Mouse (Mus musculus): ENCODE measurements around the gene Fam111a.
"Not testable (repeated sequence)": the region's sequence is repeated elsewhere in the genome, so short reads cannot be mapped to it uniquely, and the experiment has no call there.

Fam111a gene

GRCm38 (mm10) chr19:12545440-12545839 is at the start of gene Fam111a:
Gene Fam111a, plus strand, starts transcription at chr19:12545740.
- DNase-seq (ENCODE audit: low read depth in 1 of 2, low spot score in 2 of 2) = not testable (repeated sequence)

GRCm38 (mm10) chr19:12496241-12496640 is 49.3 kb upstream of the Fam111a start:
- no peak for DNase-seq (ENCODE audit: low read depth in 1 of 2, low spot score in 2 of 2)

GRCm38 (mm10) chr19:12497909-12498308 is 47.6 kb upstream of the Fam111a start:
- no peak for DNase-seq (ENCODE audit: low read depth in 1 of 2, low spot score in 2 of 2)

GRCm38 (mm10) chr19:12498321-12498720 is 47.2 kb upstream of the Fam111a start:
- no peak for DNase-seq (ENCODE audit: low read depth in 1 of 2, low spot score in 2 of 2)

- DNase-seq (ENCODE audit: low read depth in 1 of 2, low spot score in 2 of 2) = no peak
Observed at GRCm38 (mm10) chr19:12498941-12499340, 46.6 kb upstream of the Fam111a start.

GRCm38 (mm10) chr19:12499485-12499884 is 46.1 kb upstream of the Fam111a start:
- no peak for DNase-seq (ENCODE audit: low read depth in 1 of 2, low spot score in 2 of 2)

- no peak for DNase-seq (ENCODE audit: low read depth in 1 of 2, low spot score in 2 of 2)
Observed at GRCm38 (mm10) chr19:12500124-12500523, 45.4 kb upstream of the Fam111a start.

- DNase-seq (ENCODE audit: low read depth in 1 of 2, low spot score in 2 of 2) = peak in 1 of 2 experiments; percentile 25
Observed at GRCm38 (mm10) chr19:12500881-12501311, 44.6 kb upstream of the Fam111a start.

- DNase-seq (ENCODE audit: low read depth in 1 of 2, low spot score in 2 of 2) = peak; percentile 84 to 92
Observed at GRCm38 (mm10) chr19:12501370-12502347, 43.9 kb upstream of the Fam111a start, which contains the start of gene Dtx4. Gene Dtx4, minus strand, starts transcription at chr19:12501454.

GRCm38 (mm10) chr19:12502756-12503155 is 42.8 kb upstream of the Fam111a start:
- no peak for DNase-seq (ENCODE audit: low read depth in 1 of 2, low spot score in 2 of 2)

- DNase-seq (ENCODE audit: low read depth in 1 of 2, low spot score in 2 of 2) = no peak
Observed at GRCm38 (mm10) chr19:12514621-12515020, 30.9 kb upstream of the Fam111a start.

- DNase-seq (ENCODE audit: low read depth in 1 of 2, low spot score in 2 of 2) = peak in 1 of 2 experiments; percentile 21
Observed at GRCm38 (mm10) chr19:12517671-12518540, 27.6 kb upstream of the Fam111a start.

GRCm38 (mm10) chr19:12518541-12518890 is 27.0 kb upstream of the Fam111a start:
- DNase-seq (ENCODE audit: low read depth in 1 of 2, low spot score in 2 of 2) = no peak

GRCm38 (mm10) chr19:12523377-12523776 is 22.2 kb upstream of the Fam111a start:
- no peak for DNase-seq (ENCODE audit: low read depth in 1 of 2, low spot score in 2 of 2)

- no peak for DNase-seq (ENCODE audit: low read depth in 1 of 2, low spot score in 2 of 2)
Observed at GRCm38 (mm10) chr19:12537168-12537567, 8.4 kb upstream of the Fam111a start.

- DNase-seq (ENCODE audit: low read depth in 1 of 2, low spot score in 2 of 2) = no peak
Observed at GRCm38 (mm10) chr19:12539975-12540374, 5.6 kb upstream of the Fam111a start.

GRCm38 (mm10) chr19:12540727-12541126 is 4.8 kb upstream of the Fam111a start:
- DNase-seq (ENCODE audit: low read depth in 1 of 2, low spot score in 2 of 2) = no peak

- no peak for DNase-seq (ENCODE audit: low read depth in 1 of 2, low spot score in 2 of 2)
Observed at GRCm38 (mm10) chr19:12541644-12542043, 3.9 kb upstream of the Fam111a start.

GRCm38 (mm10) chr19:12549166-12549565 is 3.6 kb downstream of the Fam111a start:
- DNase-seq (ENCODE audit: low read depth in 1 of 2, low spot score in 2 of 2) = no peak

GRCm38 (mm10) chr19:12550005-12550942 is 4.7 kb downstream of the Fam111a start:
- DNase-seq (ENCODE audit: low read depth in 1 of 2, low spot score in 2 of 2) = no peak
